ENCODE assay signal across 7 mouse cellular contexts in genomic region chr10:59615411-59615810, GRCm38 (mm10). TPM values are rescaled to one million over a fixed set of nuclear protein-coding genes. Genes with fewer than 3 reads are reported as not detected.
DNase-seq lines count a peak whose midpoint lies in the region; ATAC-seq and TF ChIP-seq lines count a peak whose summit lies in the region.

No protein-coding gene starts in this region.

- H3K27ac ChIP-seq in embryonic facial prominence, embryonic 13.5 days, result no peak overlapping the region
- H3K27ac ChIP-seq in olfactory bulb, adult 2 months (ENCODE audit: insufficient read depth, low read depth, low read length), result no peak overlapping the region

- H3K4me1 ChIP-seq in embryonic facial prominence, embryonic 13.5 days, result peaks cover 23% of the 10 kb centered on the region
- peaks cover 6% of the 10 kb centered on the region for H3K4me1 ChIP-seq in olfactory bulb, adult 2 months (ENCODE audit: control insufficient read depth, insufficient read depth, low read length)

- no peaks in the 10 kb centered on the region for H3K9me3 ChIP-seq in embryonic facial prominence, embryonic 13.5 days

- peak overlapping the region; percentile 85 for H3K4me2 ChIP-seq in embryonic facial prominence, embryonic 13.5 days

- H3K36me3 ChIP-seq in embryonic facial prominence, embryonic 13.5 days, result no peaks in the 10 kb centered on the region

- ATAC-seq in embryonic facial prominence, embryonic 13.5 days (ENCODE audit: insufficient number of reproducible peaks, insufficient read depth, low FRiP score, low TSS enrichment, low read depth), result no peak

- peak overlapping the region; percentile 89 for H3K4me3 ChIP-seq in embryonic facial prominence, embryonic 13.5 days
- H3K4me3 ChIP-seq in olfactory bulb, adult 2 months (ENCODE audit: insufficient read depth, low read depth, low read length), result peak overlapping the region; percentile 97

- TF ChIP-seq POLR2A in olfactory bulb, adult 2 months (IDR thresholded peaks at IDR 0.05; ENCODE audit: insufficient read depth, low read depth, low read length), result no peak

- DNase-seq in 3T3-L1 (ENCODE audit: low read depth, low spot score) (peak; percentile 31), 416B (ENCODE audit: low read depth) (peak; percentile 39)
- DNase-seq in kidney, postnatal 10 days, result peak; percentile 15
- DNase-seq in adrenal gland, postnatal 36 days, result no peak
- DNase-seq in layer of hippocampus, postnatal 36 days, result no peak

- no peaks in the 10 kb centered on the region for H3K27me3 ChIP-seq in embryonic facial prominence, embryonic 13.5 days

- WGBS in embryonic facial prominence, embryonic 13.5 days, result 33% methylated on average over 5 of the region's 5 CpGs
- WGBS in olfactory bulb, adult 2 months, result 18% methylated on average over 5 of the region's 5 CpGs

- no peak for TF ChIP-seq CTCF in olfactory bulb, adult 2 months (IDR thresholded peaks at IDR 0.05; ENCODE audit: insufficient read depth, low read depth, low read length)

- H3K9ac ChIP-seq in embryonic facial prominence, embryonic 13.5 days, result peak overlapping the region; percentile 92

RNA-seq across cellular contexts. Expression of gene Gm10322, which starts 0.5 kb away (rescaled TPM):
- polyA plus RNA-seq in embryonic facial prominence, embryonic 13.5 days (2015; fragmentation: Nextera tagmentation; extraction: Ambion mirVana), result not detected in 2 replicates
- not detected in 2 replicates for polyA plus RNA-seq in olfactory bulb, adult 2 months (2012; ENCODE audit: insufficient read depth, insufficient read length, low replicate concordance, missing spikeins)
- total RNA-seq in adrenal gland, postnatal 36 days (2021), result not detected
- not detected for total RNA-seq in layer of hippocampus, postnatal 36 days (2021)

RNA-seq across cellular contexts. Expression of gene Mcu, which starts 1.1 kb away (rescaled TPM):
- polyA plus RNA-seq in embryonic facial prominence, embryonic 13.5 days (2015; fragmentation: Nextera tagmentation; extraction: Ambion mirVana), result 30.1 and 31.3 TPM in 2 replicates
- polyA plus RNA-seq in olfactory bulb, adult 2 months (2012; ENCODE audit: insufficient read depth, insufficient read length, low replicate concordance, missing spikeins), result not detected in 2 replicates
- total RNA-seq in adrenal gland, postnatal 36 days (2021), result 10 to 100 TPM; 42.9 to 53.4 TPM
- total RNA-seq in layer of hippocampus, postnatal 36 days (2021), result 10 to 100 TPM; 48.7 to 50.2 TPM

Comparison
In these comparisons a context has a peak if more than half of its experiments do, and no peak if none do; other contexts are left out.
1. DNase-seq: peak in 3T3-L1 (single experiment), 416B (single experiment) and kidney, postnatal 10 days (single experiment); none in adrenal gland, postnatal 36 days (0 of 2) and layer of hippocampus, postnatal 36 days (0 of 2).